ENCODE assay signal across 8 mouse cellular contexts in genomic region chr12:4476832-4477671, GRCm38 (mm10). TPM values are rescaled to one million over a fixed set of nuclear protein-coding genes. Genes with fewer than 3 reads are reported as not detected.
DNase-seq lines count a peak whose midpoint lies in the region; ATAC-seq and TF ChIP-seq lines count a peak whose summit lies in the region.

TSS of gene Ncoa1 (minus strand) at chr12:4477182.

- H3K4me1 ChIP-seq in ES-Bruce4 (ENCODE audit: control insufficient read depth, insufficient read depth, low read length), result no peaks in the 10 kb centered on the region
- peaks cover 39% of the 10 kb centered on the region for H3K4me1 ChIP-seq in forebrain, embryonic 15.5 days
- H3K4me1 ChIP-seq in lung, embryonic 14.5 days (ENCODE audit: insufficient read depth), result 0 out of 2 replicates have a peak, but pooled peaks cover 5% of the 10 kb centered on the region

- peak within 1 kb of the TSS; percentile 75 for H3K4me2 ChIP-seq in forebrain, embryonic 15.5 days (replicated peaks)
- peak within 1 kb of the TSS; percentile 77 for H3K4me2 ChIP-seq in lung, embryonic 14.5 days

- H3K9ac ChIP-seq in ES-Bruce4 (ENCODE audit: low read depth, poor library complexity, severe bottlenecking), result peak within 1 kb of the TSS; percentile 81
- H3K9ac ChIP-seq in forebrain, embryonic 15.5 days (replicated peaks), result peak within 1 kb of the TSS; percentile 99
- H3K9ac ChIP-seq in lung, embryonic 14.5 days, result peak within 1 kb of the TSS; percentile 83

- intact Hi-C loops in heart, postnatal 14 days (cut with DNase I), result loop anchor here (2.0 to 10.0 kb wide), 3 partner anchors 70 to 242 kb away; partner anchors contain the start of genes Cenpo and Ptrhd1

- no peaks in the 10 kb centered on the region for H3K36me3 ChIP-seq in ES-Bruce4 (ENCODE audit: control insufficient read depth, insufficient read depth, low read length, poor library complexity, severe bottlenecking)
- no peaks in the 10 kb centered on the region for H3K36me3 ChIP-seq in forebrain, embryonic 15.5 days
- no peaks in the 10 kb centered on the region for H3K36me3 ChIP-seq in lung, embryonic 14.5 days (ENCODE audit: insufficient read depth)

- peak within 1 kb of the TSS; percentile 85 for H3K4me3 ChIP-seq in ES-Bruce4 (ENCODE audit: low read depth, low read length)
- H3K4me3 ChIP-seq in forebrain, embryonic 15.5 days, result peak within 1 kb of the TSS; percentile 83
- peak within 1 kb of the TSS; percentile 83 for H3K4me3 ChIP-seq in lung, embryonic 14.5 days (ENCODE audit: low read depth, low read length)

- TF ChIP-seq EP300 in ES-Bruce4 (IDR thresholded peaks at IDR 0.05; ENCODE audit: insufficient read depth, low read depth, low read length), result no peak

- DNase-seq in cerebellum, adult 11 months, result peak; percentile 62
- DNase-seq in heart, postnatal 14 days, result peak; percentile 78 to 86
- DNase-seq in layer of hippocampus, adult 18-20 months (ENCODE audit: low spot score in 2 of 2), result peak; percentile 28 to 69
- DNase-seq in lung, embryonic 14.5 days, result peak; percentile 83
- DNase-seq in thymus, adult 18-20 months, result peak; percentile 66

- peaks cover 2% of the 10 kb centered on the region; the same call in 1 of the 2 replicates for H3K27me3 ChIP-seq in ES-Bruce4 (ENCODE audit: control insufficient read depth, insufficient read depth, low read length, poor library complexity, severe bottlenecking)
- no peaks in the 10 kb centered on the region for H3K27me3 ChIP-seq in forebrain, embryonic 15.5 days
- H3K27me3 ChIP-seq in lung, embryonic 14.5 days (ENCODE audit: insufficient read depth, low read length), result peaks cover 3% of the 10 kb centered on the region; the same call in 1 of the 2 replicates

- WGBS in forebrain, embryonic 15.5 days, result 1% methylated on average over 80 of the region's 98 CpGs
- under 1% methylated on average over 90 of the region's 98 CpGs for WGBS in lung, embryonic 14.5 days

- no peaks in the 10 kb centered on the region for H3K9me3 ChIP-seq in ES-Bruce4 (replicated peaks; ENCODE audit: control insufficient read depth, insufficient read depth, low read length, poor library complexity, severe bottlenecking)
- no peaks in the 10 kb centered on the region for H3K9me3 ChIP-seq in forebrain, embryonic 15.5 days
- no peaks in the 10 kb centered on the region for H3K9me3 ChIP-seq in lung, embryonic 14.5 days (ENCODE audit: low read depth, low read length)

- no peak within 1 kb of the TSS for H3K27ac ChIP-seq in ES-Bruce4 (ENCODE audit: insufficient read depth, low read length)
- H3K27ac ChIP-seq in forebrain, embryonic 15.5 days (replicated peaks), result peak within 1 kb of the TSS; percentile 99
- peak within 1 kb of the TSS; percentile 93 for H3K27ac ChIP-seq in lung, embryonic 14.5 days (ENCODE audit: low read depth)

- TF ChIP-seq POLR2A in ES-Bruce4 (IDR thresholded peaks at IDR 0.05; ENCODE audit: insufficient read depth, low read length), result no peak

- TF ChIP-seq CTCF in ES-Bruce4 (IDR thresholded peaks at IDR 0.05; ENCODE audit: low read depth, low read length), result peak; percentile 16
- peak; percentile 59 for TF ChIP-seq CTCF in lung, embryonic 14.5 days (IDR thresholded peaks at IDR 0.05; ENCODE audit: low read depth)

- ATAC-seq in forebrain, embryonic 15.5 days (replicated peaks), result peak; percentile 80
- peak; percentile 89 for ATAC-seq in lung, embryonic 14.5 days (ENCODE audit: insufficient read depth)
- peak; percentile 64 for ATAC-seq in neutrophil, adult 5-6 weeks (ENCODE audit: extremely low read depth, insufficient number of reproducible peaks, low FRiP score, poor library complexity, severe bottlenecking)

RNA-seq across cellular contexts. Expression of gene Ncoa1, which starts in this region (rescaled TPM):
- 18.0 and 21.9 TPM in 2 replicates for polyA plus RNA-seq in ES-Bruce4 (2011; ENCODE audit: insufficient read depth, insufficient read length, low read depth, missing spikeins)
- 20.9 and 22.8 TPM in 2 replicates for polyA plus RNA-seq in forebrain, embryonic 15.5 days (2015; fragmentation: Nextera tagmentation; extraction: Ambion mirVana)
- total RNA-seq in heart, postnatal 14 days (2021), result 10 to 100 TPM; 32.1 to 33.6 TPM
- total RNA-seq in layer of hippocampus, adult 18-20 months (2021), result 100 to 1,000 TPM; 138 to 140 TPM
- 11.4 and 13.1 TPM in 2 replicates for polyA plus RNA-seq in lung, embryonic 14.5 days (2014; fragmentation: Nextera tagmentation; extraction: Ambion mirVana)
- 41.1 and 50.9 TPM in 2 replicates for total RNA-seq in neutrophil, adult 5-6 weeks (2017)
